Mouse (Mus musculus): ENCODE results near the gene Tusc2.

Tusc2 gene

GRCm38 (mm10) chr9:107612191-107612944 lies 49.3 kb downstream of the Tusc2 start:
- DNase-seq: peak; percentile 98

- no peak for DNase-seq
Observed at GRCm38 (mm10) chr9:107612945-107613569, 50.0 kb downstream of the Tusc2 start.

GRCm38 (mm10) chr9:107615035-107615434 lies 52.0 kb downstream of the Tusc2 start:
- DNase-seq: no peak

All from layer of hippocampus, adult 9-11 months (tissue).